Mouse (Mus musculus) brain, embryonic 14.5 days (tissue): Measurements from ENCODE around the gene Foxd3.
A peak's percentile ranks its signal among the peaks of the same experiment; 100 is the strongest.

ENCODE experiments used
- CTCF ChIP-seq: fragments of 200-500 bp; IDR thresholded peaks from 2 replicates; pipeline ENCODE4 v1.5.1; 2012; ENCODE audit warnings: inconsistent platforms, mild to moderate bottlenecking, moderate library complexity, borderline replicate concordance; ENCODE audit not compliant: insufficient read depth, insufficient read length; ENCODE audit errors: extremely low read depth
- POLR2A ChIP-seq: fragments of 200-500 bp; IDR thresholded peaks from 2 replicates; pipeline ENCODE4 v1.6.1; 2012; ENCODE audit warnings: mild to moderate bottlenecking, inconsistent platforms, borderline replicate concordance; ENCODE audit not compliant: poor library complexity, insufficient read depth, insufficient read length, severe bottlenecking; ENCODE audit errors: extremely low read depth

- peak; percentile 34; the same call in 1 of the 2 replicates for TF ChIP-seq CTCF
- TF ChIP-seq POLR2A: no peak
Observed at GRCm38 (mm10) chr4:99650088-99650944, 5.8 kb upstream of the Foxd3 start.
